Mouse (Mus musculus): ENCODE data around the gene Ppp1r36.
A peak's percentile ranks its signal among the peaks of the same experiment; 100 is the strongest.
"Not testable (repeated sequence)": the region's sequence is repeated elsewhere in the genome, so short reads cannot be mapped to it uniquely, and the experiment has no call there.

Gene Ppp1r36

DNA sequence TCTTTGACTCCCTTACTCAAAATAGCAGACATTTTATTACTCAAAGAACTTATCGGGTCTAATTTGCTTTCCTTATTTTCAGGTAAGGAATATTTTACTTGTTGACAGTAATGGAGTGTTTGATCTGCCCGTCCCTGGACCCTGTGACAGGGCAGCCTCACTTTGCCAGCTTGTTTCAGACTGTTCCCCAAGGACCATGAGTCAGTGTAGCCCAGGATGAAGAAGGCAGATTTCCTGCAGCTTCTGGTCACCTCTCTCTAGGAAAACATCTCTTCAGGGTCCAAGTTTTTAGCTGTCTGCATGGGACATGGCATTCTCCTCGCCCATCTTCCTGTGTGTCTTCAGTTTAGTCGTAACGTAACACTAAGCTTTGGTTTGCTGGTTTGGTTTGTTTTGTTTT lies 20.1 kb upstream of the Ppp1r36 start:
- no peak for DNase-seq (ENCODE audit: low spot score)

- DNase-seq (ENCODE audit: low spot score) = no peak
These were observed 15.7 kb upstream of the Ppp1r36 start for GRCm38 (mm10) chr12:76401674-76402073.

- no peak for DNase-seq (ENCODE audit: low spot score)
These were observed 14.1 kb upstream of the Ppp1r36 start for GRCm38 (mm10) chr12:76402991-76403885.

DNA sequence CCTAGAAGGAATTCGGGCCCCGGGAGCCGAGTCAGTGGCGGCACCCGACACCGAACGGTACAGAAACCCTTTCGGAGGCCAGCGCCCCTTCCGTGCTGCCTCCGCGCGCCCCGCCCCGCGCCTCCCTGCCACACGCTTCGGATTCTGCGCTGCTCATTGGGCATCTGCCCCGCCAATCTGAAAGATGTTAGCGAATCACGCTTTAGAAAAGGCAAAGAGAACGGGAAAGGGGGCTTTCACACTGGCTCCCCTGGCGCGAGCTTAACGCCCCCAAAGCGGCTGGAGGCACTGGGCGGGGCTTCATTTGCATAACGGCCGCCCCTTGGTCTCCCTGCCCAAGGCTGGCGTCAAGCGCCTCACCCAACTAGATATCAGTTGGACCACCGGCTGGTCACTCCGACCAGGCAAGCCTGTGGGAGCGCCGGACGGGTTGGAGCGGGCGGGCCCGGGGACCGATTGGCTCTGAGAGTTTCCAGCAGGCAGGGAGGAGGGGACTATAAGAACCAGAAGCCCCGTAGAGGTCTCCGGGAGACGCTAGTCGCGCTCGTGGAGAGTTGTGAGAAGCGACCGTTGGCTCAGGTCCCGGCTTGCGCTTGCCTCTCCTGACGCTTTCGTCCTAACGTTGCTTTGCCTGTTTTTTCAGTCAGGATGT lies 13.3 kb upstream of the Ppp1r36 start, which contains the start of gene Hspa2:
Hspa2 (plus strand) TSS at position 291 of the 652 bp plus-strand sequence.
- peak; percentile 92 for DNase-seq (ENCODE audit: low spot score)

DNA sequence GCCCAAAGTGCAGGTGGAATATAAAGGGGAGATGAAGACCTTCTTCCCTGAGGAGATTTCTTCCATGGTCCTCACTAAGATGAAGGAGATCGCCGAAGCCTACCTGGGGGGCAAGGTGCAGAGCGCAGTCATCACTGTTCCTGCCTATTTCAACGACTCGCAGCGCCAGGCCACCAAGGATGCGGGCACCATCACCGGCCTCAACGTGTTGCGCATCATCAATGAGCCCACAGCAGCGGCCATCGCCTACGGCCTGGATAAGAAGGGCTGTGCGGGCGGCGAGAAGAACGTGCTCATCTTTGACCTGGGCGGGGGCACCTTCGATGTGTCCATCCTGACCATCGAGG lies 12.5 kb upstream of the Ppp1r36 start:
- DNase-seq (ENCODE audit: low spot score) = no peak

DNA sequence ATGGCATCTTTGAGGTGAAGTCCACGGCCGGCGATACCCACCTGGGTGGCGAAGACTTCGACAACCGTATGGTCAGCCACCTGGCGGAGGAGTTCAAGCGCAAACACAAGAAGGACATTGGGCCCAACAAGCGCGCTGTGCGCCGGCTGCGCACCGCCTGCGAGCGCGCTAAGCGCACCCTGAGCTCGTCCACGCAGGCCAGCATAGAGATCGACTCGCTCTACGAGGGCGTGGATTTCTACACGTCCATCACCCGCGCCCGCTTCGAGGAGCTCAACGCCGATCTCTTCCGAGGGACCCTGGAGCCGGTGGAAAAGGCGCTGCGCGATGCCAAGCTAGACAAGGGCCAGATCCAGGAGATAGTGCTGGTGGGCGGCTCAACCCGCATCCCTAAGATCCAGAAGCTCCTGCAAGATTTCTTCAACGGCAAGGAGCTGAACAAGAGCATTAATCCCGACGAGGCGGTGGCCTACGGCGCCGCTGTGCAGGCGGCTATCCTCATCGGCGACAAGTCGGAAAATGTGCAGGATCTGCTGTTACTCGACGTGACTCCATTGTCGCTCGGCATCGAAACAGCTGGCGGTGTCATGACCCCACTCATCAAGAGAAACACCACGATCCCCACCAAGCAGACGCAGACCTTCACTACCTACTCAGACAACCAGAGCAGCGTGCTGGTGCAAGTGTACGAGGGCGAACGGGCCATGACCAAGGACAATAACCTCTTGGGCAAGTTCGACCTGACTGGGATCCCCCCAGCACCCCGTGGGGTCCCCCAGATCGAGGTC lies 12.0 kb upstream of the Ppp1r36 start:
- peak; percentile 6 for DNase-seq (ENCODE audit: low spot score)

DNA sequence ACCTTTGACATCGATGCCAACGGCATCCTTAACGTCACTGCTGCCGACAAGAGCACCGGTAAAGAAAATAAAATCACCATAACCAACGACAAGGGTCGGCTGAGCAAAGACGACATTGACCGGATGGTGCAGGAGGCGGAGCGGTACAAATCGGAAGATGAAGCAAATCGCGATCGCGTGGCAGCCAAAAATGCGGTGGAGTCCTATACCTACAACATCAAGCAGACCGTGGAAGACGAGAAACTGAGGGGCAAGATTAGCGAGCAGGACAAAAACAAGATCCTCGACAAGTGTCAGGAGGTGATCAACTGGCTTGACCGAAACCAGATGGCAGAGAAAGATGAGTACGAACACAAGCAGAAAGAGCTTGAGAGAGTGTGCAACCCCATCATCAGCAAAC lies 11.4 kb upstream of the Ppp1r36 start:
- peak; percentile 3 for DNase-seq (ENCODE audit: low spot score)

DNA sequence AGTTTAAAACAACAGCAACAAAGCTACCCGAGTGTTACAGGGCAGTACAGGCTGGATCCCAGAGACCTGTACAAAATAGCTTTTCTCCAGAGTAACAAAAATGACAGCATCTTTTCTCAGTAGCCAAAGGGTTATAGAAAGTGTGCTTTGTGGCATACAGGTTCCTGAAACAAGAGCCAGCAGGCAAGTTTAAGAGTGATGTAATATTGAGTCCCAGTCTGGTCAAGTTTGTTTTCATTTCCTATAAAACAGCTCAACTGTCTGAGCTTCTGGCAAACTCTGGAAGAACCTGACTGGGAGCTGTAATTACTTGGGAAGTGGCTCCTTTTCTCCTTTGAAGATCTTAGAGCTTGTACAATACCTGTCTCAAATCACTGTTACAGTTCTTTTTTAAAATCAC lies 10.2 kb upstream of the Ppp1r36 start:
- no peak for DNase-seq (ENCODE audit: low spot score)

DNA sequence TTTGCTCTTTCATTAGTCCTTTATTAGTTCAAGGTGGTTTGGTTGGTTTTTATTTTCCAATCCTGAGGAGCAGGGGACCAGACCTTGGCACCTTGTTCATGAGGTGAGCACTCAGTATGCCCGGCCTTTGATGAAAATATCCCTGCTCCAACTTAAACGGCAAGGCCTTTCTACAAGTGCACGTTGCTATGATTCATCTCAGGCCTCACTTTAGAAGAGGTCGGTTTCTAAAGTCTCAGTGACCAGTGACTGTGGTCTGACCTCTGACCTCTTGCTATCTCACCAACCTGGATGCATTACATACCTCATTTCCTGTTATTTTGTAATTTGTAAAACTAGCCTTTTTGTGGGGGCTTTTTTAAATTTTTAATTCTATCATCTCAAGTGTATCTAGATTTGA lies 8.2 kb upstream of the Ppp1r36 start:
- DNase-seq (ENCODE audit: low spot score) = no peak

DNA sequence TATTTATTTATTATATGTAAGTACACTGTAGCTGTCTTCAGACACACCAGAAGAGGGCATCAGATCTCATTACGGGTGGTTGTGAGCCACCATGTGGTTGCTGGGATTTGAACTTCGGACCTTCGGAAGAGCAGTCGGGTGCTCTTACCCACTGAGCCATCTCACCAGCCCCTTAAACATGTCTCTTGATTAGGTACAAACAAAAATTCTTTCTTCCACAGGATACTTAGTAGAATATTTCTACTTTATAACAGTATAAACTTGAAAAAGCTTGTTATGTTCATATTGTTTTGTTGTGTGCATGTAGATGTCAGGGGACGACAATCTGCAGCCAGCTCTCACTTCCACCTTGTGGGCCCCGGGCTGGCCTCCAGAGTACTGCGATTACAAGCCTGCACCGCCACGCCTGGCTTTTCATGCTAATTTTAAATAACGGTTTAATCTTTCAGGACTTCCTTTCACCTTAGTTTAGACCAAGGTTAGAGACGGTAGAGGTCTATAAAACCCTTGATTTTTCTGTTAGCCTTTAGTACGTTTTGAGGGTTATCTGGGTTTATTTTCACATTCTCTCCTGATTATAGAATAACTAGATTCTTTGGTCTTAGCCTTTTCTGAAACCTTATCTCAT lies 1.8 kb upstream of the Ppp1r36 start:
- no peak for DNase-seq (ENCODE audit: low spot score)

DNA sequence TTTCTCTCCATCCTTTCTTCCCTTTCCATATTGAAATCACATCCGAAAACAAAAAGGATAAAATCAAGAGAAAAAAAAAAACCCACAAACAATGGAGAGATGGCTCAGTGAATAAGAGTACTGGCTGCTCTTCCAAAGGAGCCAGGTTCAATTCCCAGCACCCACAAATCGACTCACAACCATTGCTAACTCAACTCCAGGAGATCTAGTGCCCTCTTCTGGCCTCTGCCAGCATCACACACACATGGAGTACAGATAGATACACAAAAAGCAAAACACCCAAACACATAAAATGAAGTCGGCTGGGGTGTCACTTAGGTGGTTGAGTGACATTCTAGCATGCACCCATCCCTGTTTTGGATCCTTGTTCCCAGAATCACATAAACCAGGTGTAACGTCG lies 1.0 kb downstream of the Ppp1r36 start:
- no peak for DNase-seq (ENCODE audit: low spot score)

- DNase-seq (ENCODE audit: low spot score) = no peak
These were observed 7.9 kb downstream of the Ppp1r36 start for GRCm38 (mm10) chr12:76425256-76425655.

GRCm38 (mm10) chr12:76427546-76427945 lies 10.2 kb downstream of the Ppp1r36 start:
- DNase-seq (ENCODE audit: low spot score) = no peak

GRCm38 (mm10) chr12:76430879-76431406 lies 13.6 kb downstream of the Ppp1r36 start:
- DNase-seq (ENCODE audit: low spot score) = no peak

- no peak for DNase-seq (ENCODE audit: low spot score)
These were observed 14.1 kb downstream of the Ppp1r36 start for GRCm38 (mm10) chr12:76431431-76431830.

GRCm38 (mm10) chr12:76434111-76434510 lies 16.8 kb downstream of the Ppp1r36 start:
- DNase-seq (ENCODE audit: low spot score) = no peak

DNA sequence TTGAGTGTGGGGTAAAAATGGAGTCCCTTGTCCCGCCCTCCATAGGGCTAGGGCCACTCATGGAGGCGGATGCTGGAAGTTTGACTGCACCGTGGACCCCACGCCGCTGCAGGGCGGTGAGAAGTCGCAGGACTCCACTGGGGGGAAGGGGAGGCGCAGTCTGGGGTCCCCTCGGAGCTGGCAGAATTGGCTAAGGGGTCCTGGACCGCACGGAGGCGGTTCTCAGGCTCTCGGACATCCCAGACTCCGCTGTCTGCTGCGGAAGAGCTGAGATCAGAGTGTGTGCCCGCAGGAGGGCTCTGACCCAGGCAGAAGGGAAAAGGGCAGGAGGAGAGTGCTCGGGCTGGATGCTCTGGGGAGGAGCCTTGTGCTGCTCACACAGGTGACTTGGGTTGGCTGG lies 17.7 kb downstream of the Ppp1r36 start:
- DNase-seq (ENCODE audit: low spot score) = no peak

DNA sequence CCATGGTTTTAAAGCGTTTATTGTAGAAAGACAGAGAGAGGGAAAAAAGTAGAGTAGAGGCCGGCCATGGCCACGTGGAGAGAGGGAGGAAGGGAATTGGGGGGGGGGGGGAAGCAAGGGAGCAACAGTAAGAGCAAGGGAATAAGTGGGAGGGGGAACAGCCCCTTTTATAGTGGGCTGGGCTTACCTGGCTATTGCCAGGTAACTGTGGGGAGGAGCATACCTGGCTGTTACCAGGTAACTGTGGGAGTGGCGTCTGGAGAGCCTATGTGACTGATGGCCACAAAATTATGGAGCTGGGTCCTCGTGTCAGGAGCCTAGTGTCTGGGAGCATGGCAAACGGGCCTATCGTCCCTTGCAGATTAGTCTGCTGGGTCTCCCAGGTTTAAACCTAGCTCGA lies 18.2 kb downstream of the Ppp1r36 start:
- no peak for DNase-seq (ENCODE audit: low spot score)

DNA sequence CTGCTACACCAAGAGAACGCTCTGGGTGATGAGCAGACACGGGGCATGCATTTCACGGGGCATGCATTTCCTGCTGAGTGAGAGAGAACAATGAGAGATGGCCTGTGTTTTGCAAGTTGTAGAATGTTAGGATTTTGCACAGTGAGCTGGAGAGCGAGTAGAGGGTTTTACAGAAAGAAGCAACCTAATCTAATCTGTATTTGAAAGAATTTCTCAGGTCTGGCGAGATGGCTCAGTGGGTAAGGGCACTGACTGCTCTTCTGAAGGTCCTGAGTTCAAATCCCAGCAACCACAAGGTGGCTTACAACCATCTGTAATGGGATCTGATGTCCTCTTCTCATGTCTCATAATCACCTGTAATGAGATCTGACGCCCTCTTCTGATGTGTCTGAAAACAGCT lies 26.1 kb downstream of the Ppp1r36 start:
- not testable (repeated sequence) for DNase-seq (ENCODE audit: low spot score)

GRCm38 (mm10) chr12:76444359-76444772 lies 27.0 kb downstream of the Ppp1r36 start:
- DNase-seq (ENCODE audit: low spot score) = no peak

GRCm38 (mm10) chr12:76444862-76445261 lies 27.5 kb downstream of the Ppp1r36 start:
- no peak for DNase-seq (ENCODE audit: low spot score)

- DNase-seq (ENCODE audit: low spot score) = no peak
These were observed 28.9 kb downstream of the Ppp1r36 start for GRCm38 (mm10) chr12:76446201-76446600.
